Mouse (Mus musculus): ENCODE data around the gene Sema5b. TPM values are rescaled to one million over a fixed set of nuclear protein-coding genes. Genes with fewer than 3 reads are reported as not detected.

Gene Sema5b
- 0.18 and 0.26 TPM in 2 replicates for polyA plus RNA-seq (2015; fragmentation: Nextera tagmentation; extraction: Ambion mirVana)

- Histone ChIP-seq H3K9me3 (replicated peaks; ENCODE audit: control insufficient read depth, low read length) (no peaks in the 10 kb centered on the region), H3K4me2 (ENCODE audit: low read depth, low read length) (peak within 1 kb of the TSS; percentile 54), H3K36me3 (ENCODE audit: control insufficient read depth, insufficient read depth) (no peaks in the 10 kb centered on the region), H3K9ac (ENCODE audit: low read depth, low read length) (no peak within 1 kb of the TSS), H3K4me1 (ENCODE audit: control insufficient read depth, low read depth, low read length) (no peaks in the 10 kb centered on the region; the same call in 1 of the 2 replicates), H3K4me3 (ENCODE audit: low read depth, low read length) (peak within 1 kb of the TSS; percentile 40), H3K27me3 (ENCODE audit: control insufficient read depth, insufficient read depth, low read depth, low read length) (peaks cover 54% of the 10 kb centered on the region), H3K27ac (ENCODE audit: low read length) (no peak within 1 kb of the TSS)
- 0 out of 2 replicates have a peak, but pooled peaks have one; percentile 9 for ATAC-seq (ENCODE audit: low read depth)
- under 1% methylated on average over 50 of the region's 54 CpGs for WGBS (ENCODE audit: insufficient replicate concordance)
These were observed at the start of gene Sema5b for GRCm38 (mm10) chr16:35541117-35541641. Gene Sema5b (plus strand): TSS chr16:35541145.

DNA sequence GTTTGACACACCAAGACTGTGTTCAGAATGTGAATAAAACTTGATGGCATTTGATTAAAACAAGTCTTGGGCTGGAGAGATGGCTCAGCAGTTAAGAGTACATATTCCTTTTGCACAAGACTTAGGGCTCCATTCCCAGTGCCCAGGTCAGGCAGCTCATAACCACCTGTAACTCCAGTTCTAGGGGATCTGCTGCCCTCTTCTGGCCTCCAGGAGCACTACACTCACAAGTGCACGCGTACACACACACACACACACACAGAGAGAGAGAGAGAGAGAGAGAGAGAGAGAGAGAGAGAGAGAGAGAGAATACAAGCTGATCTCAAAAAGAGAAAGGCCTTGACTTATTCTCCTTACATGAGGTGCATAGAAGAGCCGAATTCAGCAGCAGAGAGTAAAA, 40.6 kb upstream of the Sema5b start:
- no peaks in the 10 kb centered on the region for H3K36me3 ChIP-seq (ENCODE audit: control insufficient read depth, insufficient read depth)
- no peaks in the 10 kb centered on the region for H3K27me3 ChIP-seq (ENCODE audit: control insufficient read depth, insufficient read depth, low read depth, low read length)
- H3K4me3 ChIP-seq (ENCODE audit: low read depth, low read length), result no peak overlapping the region
- no peak overlapping the region for H3K4me2 ChIP-seq (ENCODE audit: low read depth, low read length)
- 53% methylated on average over 3 of the region's 3 CpGs for WGBS (ENCODE audit: insufficient replicate concordance)
- no peak overlapping the region for H3K9ac ChIP-seq (ENCODE audit: low read depth, low read length)
- H3K4me1 ChIP-seq (ENCODE audit: control insufficient read depth, low read depth, low read length), result no peaks in the 10 kb centered on the region
- no peak overlapping the region for H3K27ac ChIP-seq (ENCODE audit: low read length)
- no peaks in the 10 kb centered on the region for H3K9me3 ChIP-seq (replicated peaks; ENCODE audit: control insufficient read depth, low read length)
- ATAC-seq (ENCODE audit: low read depth), result no peak

DNA sequence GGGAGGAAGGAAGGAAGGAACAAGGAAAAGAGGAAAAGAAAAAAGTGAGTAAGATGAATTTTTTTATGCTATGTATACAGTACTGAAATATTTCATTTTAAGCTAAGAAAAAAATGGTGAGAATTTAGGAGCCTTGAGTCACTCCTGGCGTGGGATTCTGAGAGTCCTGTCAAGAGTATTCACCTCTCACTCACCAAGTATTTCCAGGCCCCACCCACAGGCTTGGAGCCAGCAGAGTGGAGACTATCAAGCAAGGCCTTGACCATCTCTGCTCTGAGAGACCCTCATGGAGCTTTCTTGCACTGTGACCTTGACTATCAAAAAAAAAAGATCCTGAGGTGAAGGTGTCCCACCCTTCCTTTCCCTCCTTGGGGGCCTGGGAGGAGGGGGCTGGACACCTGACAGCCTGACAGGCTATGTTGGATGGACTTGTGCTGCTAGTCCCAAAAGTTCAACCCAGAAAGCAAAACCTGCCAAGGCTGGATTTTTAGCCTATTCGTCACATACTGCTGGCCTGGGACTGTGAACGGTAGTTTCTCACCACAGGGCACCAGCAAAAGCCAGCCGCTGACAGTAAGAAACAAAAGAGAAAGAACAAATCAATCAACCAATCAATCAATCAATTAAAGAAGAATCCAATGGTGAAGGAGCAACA, 39.7 kb upstream of the Sema5b start:
- Histone ChIP-seq H3K9me3 (replicated peaks; ENCODE audit: control insufficient read depth, low read length) (no peaks in the 10 kb centered on the region), H3K27me3 (ENCODE audit: control insufficient read depth, insufficient read depth, low read depth, low read length) (no peaks in the 10 kb centered on the region), H3K4me2 (ENCODE audit: low read depth, low read length) (no peak overlapping the region), H3K4me1 (ENCODE audit: control insufficient read depth, low read depth, low read length) (no peaks in the 10 kb centered on the region), H3K36me3 (ENCODE audit: control insufficient read depth, insufficient read depth) (no peaks in the 10 kb centered on the region), H3K27ac (ENCODE audit: low read length) (no peak overlapping the region), H3K4me3 (ENCODE audit: low read depth, low read length) (no peak overlapping the region), H3K9ac (ENCODE audit: low read depth, low read length) (no peak overlapping the region)
- WGBS (ENCODE audit: insufficient replicate concordance), result 57% methylated on average over 4 of the region's 4 CpGs
- no peak for ATAC-seq (ENCODE audit: low read depth)

DNA sequence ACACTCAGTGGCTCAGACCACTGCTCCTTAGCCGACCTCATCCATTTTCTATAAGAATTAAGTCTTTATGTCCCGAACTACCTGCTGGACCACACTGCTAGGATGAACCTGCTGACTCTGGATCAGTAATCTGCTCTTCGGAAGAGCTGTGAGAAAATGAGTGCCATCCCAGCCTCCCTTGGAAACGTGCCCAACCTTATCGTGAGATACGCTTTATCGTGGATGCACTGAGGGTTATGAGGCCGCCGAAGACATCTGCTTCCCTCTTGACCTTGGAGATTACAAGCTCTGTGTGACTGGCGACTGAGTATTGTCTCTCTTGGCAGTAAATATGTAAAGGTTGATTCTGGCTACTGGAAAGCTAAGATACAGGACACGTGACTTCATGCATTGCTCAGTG, 38.5 kb upstream of the Sema5b start:
- Histone ChIP-seq H3K9ac (ENCODE audit: low read depth, low read length) (no peak overlapping the region), H3K4me3 (ENCODE audit: low read depth, low read length) (no peak overlapping the region), H3K36me3 (ENCODE audit: control insufficient read depth, insufficient read depth) (no peaks in the 10 kb centered on the region), H3K9me3 (replicated peaks; ENCODE audit: control insufficient read depth, low read length) (no peaks in the 10 kb centered on the region), H3K4me2 (ENCODE audit: low read depth, low read length) (no peak overlapping the region), H3K4me1 (ENCODE audit: control insufficient read depth, low read depth, low read length) (no peaks in the 10 kb centered on the region), H3K27ac (ENCODE audit: low read length) (no peak overlapping the region), H3K27me3 (ENCODE audit: control insufficient read depth, insufficient read depth, low read depth, low read length) (no peaks in the 10 kb centered on the region)
- whole genome bisulfite sequencing (ENCODE audit: insufficient replicate concordance), result 65% methylated on average over 11 of the region's 11 CpGs
- no peak for ATAC-seq (ENCODE audit: low read depth)

DNA sequence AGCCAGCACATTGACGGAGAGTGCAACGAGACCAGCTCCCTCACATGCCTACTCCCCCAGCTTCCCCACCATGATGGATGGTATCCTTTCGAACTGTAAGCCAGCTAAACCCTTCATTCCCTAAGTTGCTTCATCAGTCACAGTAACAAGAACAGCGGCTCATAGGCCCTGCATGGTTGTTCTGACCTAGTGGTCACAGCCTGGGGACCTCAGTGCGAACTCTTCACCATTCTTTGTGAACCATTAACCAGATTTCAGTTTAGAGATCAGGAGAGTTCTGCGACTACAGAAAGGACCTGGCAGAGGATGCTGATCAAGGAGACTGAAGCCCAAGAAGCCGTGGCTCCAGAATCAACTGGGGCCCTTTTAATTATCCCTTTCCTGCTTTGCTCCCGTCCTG, 36.7 kb upstream of the Sema5b start:
- H3K9ac ChIP-seq (ENCODE audit: low read depth, low read length), result no peak overlapping the region
- no peaks in the 10 kb centered on the region for H3K9me3 ChIP-seq (replicated peaks; ENCODE audit: control insufficient read depth, low read length)
- no peak for ATAC-seq (ENCODE audit: low read depth)
- no peak overlapping the region for H3K4me3 ChIP-seq (ENCODE audit: low read depth, low read length)
- H3K4me2 ChIP-seq (ENCODE audit: low read depth, low read length), result no peak overlapping the region
- H3K4me1 ChIP-seq (ENCODE audit: control insufficient read depth, low read depth, low read length), result no peaks in the 10 kb centered on the region
- H3K27me3 ChIP-seq (ENCODE audit: control insufficient read depth, insufficient read depth, low read depth, low read length), result no peaks in the 10 kb centered on the region
- no peaks in the 10 kb centered on the region for H3K36me3 ChIP-seq (ENCODE audit: control insufficient read depth, insufficient read depth)
- no peak overlapping the region for H3K27ac ChIP-seq (ENCODE audit: low read length)
- WGBS (ENCODE audit: insufficient replicate concordance), result 61% methylated on average over 8 of the region's 8 CpGs

DNA sequence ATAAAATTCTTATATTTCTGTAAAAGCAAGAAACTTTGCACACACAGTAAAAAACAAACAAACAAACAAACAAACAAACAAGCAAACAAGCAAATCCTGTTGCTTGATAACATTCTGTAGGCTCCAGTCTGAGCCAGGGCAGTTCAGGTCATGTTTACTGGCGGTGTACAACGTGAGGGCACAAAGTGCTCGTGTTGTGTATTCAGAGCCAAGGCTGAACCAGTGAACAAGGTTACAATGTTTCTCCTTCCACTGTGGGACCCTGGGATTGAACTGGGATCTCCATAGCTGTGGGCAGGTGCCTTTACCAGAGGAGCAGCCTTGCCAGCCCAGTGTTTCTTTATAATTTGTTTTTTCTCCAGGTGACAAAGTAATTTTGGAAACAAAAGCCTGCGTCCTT, 35.2 kb upstream of the Sema5b start:
- no peak for ATAC-seq (ENCODE audit: low read depth)
- H3K36me3 ChIP-seq (ENCODE audit: control insufficient read depth, insufficient read depth), result no peaks in the 10 kb centered on the region
- no peak overlapping the region for H3K4me2 ChIP-seq (ENCODE audit: low read depth, low read length)
- H3K4me3 ChIP-seq (ENCODE audit: low read depth, low read length), result no peak overlapping the region
- no peak overlapping the region for H3K27ac ChIP-seq (ENCODE audit: low read length)
- WGBS (ENCODE audit: insufficient replicate concordance), result 60% methylated on average over 4 of the region's 4 CpGs
- no peaks in the 10 kb centered on the region for H3K9me3 ChIP-seq (replicated peaks; ENCODE audit: control insufficient read depth, low read length)
- H3K4me1 ChIP-seq (ENCODE audit: control insufficient read depth, low read depth, low read length), result no peaks in the 10 kb centered on the region
- H3K9ac ChIP-seq (ENCODE audit: low read depth, low read length), result no peak overlapping the region
- no peaks in the 10 kb centered on the region for H3K27me3 ChIP-seq (ENCODE audit: control insufficient read depth, insufficient read depth, low read depth, low read length)

DNA sequence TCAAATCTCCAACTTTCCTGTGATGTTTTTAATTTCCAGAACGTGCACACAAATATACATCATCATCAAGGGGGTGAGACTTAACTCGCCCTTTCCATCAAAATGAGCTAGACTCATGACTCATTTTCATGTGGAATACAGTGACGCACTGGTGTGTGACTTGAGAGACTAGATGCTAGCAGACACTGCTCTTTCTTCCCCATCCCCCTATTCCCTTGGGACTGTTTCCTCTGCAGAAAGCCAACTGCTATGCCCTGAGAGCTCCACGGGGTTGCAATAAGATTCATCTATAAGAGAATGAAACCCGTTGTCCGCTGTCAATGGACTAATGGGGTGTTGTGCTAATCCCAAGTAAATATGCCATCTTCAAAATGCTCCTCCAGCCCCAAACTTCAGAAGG, 32.4 kb upstream of the Sema5b start:
- Histone ChIP-seq H3K9ac (ENCODE audit: low read depth, low read length) (no peak overlapping the region), H3K4me2 (ENCODE audit: low read depth, low read length) (no peak overlapping the region), H3K27ac (ENCODE audit: low read length) (no peak overlapping the region), H3K4me1 (ENCODE audit: control insufficient read depth, low read depth, low read length) (no peaks in the 10 kb centered on the region), H3K9me3 (replicated peaks; ENCODE audit: control insufficient read depth, low read length) (no peaks in the 10 kb centered on the region), H3K27me3 (ENCODE audit: control insufficient read depth, insufficient read depth, low read depth, low read length) (no peaks in the 10 kb centered on the region), H3K36me3 (ENCODE audit: control insufficient read depth, insufficient read depth) (no peaks in the 10 kb centered on the region), H3K4me3 (ENCODE audit: low read depth, low read length) (no peak overlapping the region)
- WGBS (ENCODE audit: insufficient replicate concordance), result 58% methylated on average over 6 of the region's 6 CpGs
- no peak for ATAC-seq (ENCODE audit: low read depth)

GRCm38 (mm10) chr16:35509331-35510070, 31.4 kb upstream of the Sema5b start:
- no peak overlapping the region for H3K4me3 ChIP-seq (ENCODE audit: low read depth, low read length)
- H3K9me3 ChIP-seq (replicated peaks; ENCODE audit: control insufficient read depth, low read length), result no peaks in the 10 kb centered on the region
- H3K27ac ChIP-seq (ENCODE audit: low read length), result no peak overlapping the region
- WGBS (ENCODE audit: insufficient replicate concordance), result 39% methylated on average over 11 of the region's 11 CpGs
- no peaks in the 10 kb centered on the region for H3K4me1 ChIP-seq (ENCODE audit: control insufficient read depth, low read depth, low read length)
- H3K4me2 ChIP-seq (ENCODE audit: low read depth, low read length), result no peak overlapping the region
- ATAC-seq (ENCODE audit: low read depth), result no peak
- H3K36me3 ChIP-seq (ENCODE audit: control insufficient read depth, insufficient read depth), result no peaks in the 10 kb centered on the region
- no peak overlapping the region for H3K9ac ChIP-seq (ENCODE audit: low read depth, low read length)
- H3K27me3 ChIP-seq (ENCODE audit: control insufficient read depth, insufficient read depth, low read depth, low read length), result no peaks in the 10 kb centered on the region

DNA sequence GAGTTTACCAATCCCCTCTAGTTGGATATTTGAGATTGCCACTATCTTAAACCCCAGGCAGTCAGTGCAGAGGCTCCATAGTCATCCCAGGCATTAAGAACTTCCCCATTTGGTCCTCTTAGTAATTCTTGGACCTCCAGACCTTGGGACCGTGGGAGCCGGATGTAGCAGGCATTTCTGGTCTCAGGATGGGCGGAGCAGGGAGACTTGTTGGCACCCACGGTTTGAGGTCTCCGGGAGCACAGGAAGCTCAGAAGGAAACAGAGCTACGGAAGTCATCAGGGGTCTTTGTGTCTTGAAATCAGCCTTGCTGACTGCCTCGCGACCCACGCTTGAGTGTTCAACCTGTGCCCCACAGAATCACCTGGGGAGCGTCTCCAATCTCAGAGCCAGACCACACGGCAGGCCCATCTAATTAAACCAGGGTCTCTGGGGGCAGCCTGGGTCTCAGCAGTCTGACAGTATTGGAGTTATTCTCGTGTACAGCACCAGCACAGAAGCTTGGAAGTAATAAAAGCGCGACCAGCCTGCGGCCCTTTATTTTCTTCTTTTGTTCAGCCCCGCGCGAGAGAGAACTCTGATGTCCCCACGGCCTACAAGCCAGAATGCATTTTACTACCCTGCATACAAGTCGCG, 24.9 kb upstream of the Sema5b start:
- no peak overlapping the region for H3K9ac ChIP-seq (ENCODE audit: low read depth, low read length)
- no peaks in the 10 kb centered on the region for H3K36me3 ChIP-seq (ENCODE audit: control insufficient read depth, insufficient read depth)
- no peaks in the 10 kb centered on the region for H3K4me1 ChIP-seq (ENCODE audit: control insufficient read depth, low read depth, low read length)
- no peak overlapping the region for H3K27ac ChIP-seq (ENCODE audit: low read length)
- H3K9me3 ChIP-seq (replicated peaks; ENCODE audit: control insufficient read depth, low read length), result no peaks in the 10 kb centered on the region
- H3K4me2 ChIP-seq (ENCODE audit: low read depth, low read length), result no peak overlapping the region
- ATAC-seq (ENCODE audit: low read depth), result no peak
- 37% methylated on average over 21 of the region's 21 CpGs for WGBS (ENCODE audit: insufficient replicate concordance)
- no peak overlapping the region for H3K4me3 ChIP-seq (ENCODE audit: low read depth, low read length)
- no peaks in the 10 kb centered on the region for H3K27me3 ChIP-seq (ENCODE audit: control insufficient read depth, insufficient read depth, low read depth, low read length)

Measured in liver, embryonic 16.5 days (tissue).